Mouse (Mus musculus) C2C12 (cell line): ENCODE measurements around the gene Ndufa3.

Experiments used
- CTCF ChIP-seq: IDR thresholded peaks from one replicate; pipeline ENCODE4 v1.5.1; 2011; ENCODE audit not compliant: control insufficient read depth, insufficient read depth, insufficient read length
- MYOD1 ChIP-seq: IDR thresholded peaks from one replicate; pipeline ENCODE4 v1.6.1; 2011; ENCODE audit warnings: low read depth; ENCODE audit not compliant: control insufficient read depth, insufficient read length

DNA sequence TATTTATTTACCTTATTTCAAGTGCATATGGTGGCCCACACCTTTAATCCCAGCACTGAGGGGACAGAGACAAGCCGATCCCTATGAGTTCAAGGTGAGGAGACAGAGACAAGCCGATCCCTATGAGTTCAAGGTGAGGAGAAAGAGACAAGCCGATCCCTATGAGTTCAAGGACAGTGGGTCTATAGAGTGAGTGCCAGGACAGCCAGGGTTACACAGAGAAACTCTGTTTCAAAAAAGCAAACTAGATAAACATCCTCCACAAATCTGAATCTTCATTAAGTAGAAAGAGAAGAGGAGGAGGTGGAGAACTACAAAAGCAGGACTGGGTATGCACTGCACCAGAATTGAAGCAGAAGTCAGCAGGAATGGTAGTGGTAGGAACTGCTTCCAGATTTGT, 8.5 kb upstream of the Ndufa3 start:
- TF ChIP-seq CTCF (no peak), MYOD1 (no peak)
